Mouse (Mus musculus): Measurements from ENCODE around the gene Klc1. TPM values are rescaled to one million over a fixed set of nuclear protein-coding genes. Genes with fewer than 3 reads are reported as not detected.
A peak's percentile ranks its signal among the peaks of the same experiment; 100 is the strongest.

Gene Klc1
- polyA plus RNA-seq, 1 experiment, result 44.3 TPM

GRCm38 (mm10) chr12:111795180-111795895 lies 36.7 kb downstream of the Klc1 start:
- 0 out of 2 replicates have a peak overlapping the region, but pooled peaks have one; percentile 9 for H3K27ac ChIP-seq (ENCODE audit: insufficient read depth, low read depth, low read length)
- H3K36me3 ChIP-seq (ENCODE audit: control insufficient read depth, insufficient read depth, low read length), result no peaks in the 10 kb centered on the region
- WGBS, result 51% methylated on average over 28 of the region's 28 CpGs
- no peak for TF ChIP-seq POLR2A (IDR thresholded peaks at IDR 0.05; ENCODE audit: low read depth, low read length)
- TF ChIP-seq CTCF (conservative IDR thresholded peaks at IDR 0.05; ENCODE audit: insufficient read depth, insufficient read length, low read depth, low read length), result no peak
- H3K4me1 ChIP-seq (ENCODE audit: control insufficient read depth, insufficient read depth, low read length), result peaks cover 39% of the 10 kb centered on the region
- H3K4me3 ChIP-seq (ENCODE audit: insufficient read depth, low read depth, low read length), result no peak overlapping the region
- DNase-seq, result peak; percentile 84
- H3K27me3 ChIP-seq (replicated peaks; ENCODE audit: control insufficient read depth, insufficient read depth, low read length), result no peaks in the 10 kb centered on the region

DNA sequence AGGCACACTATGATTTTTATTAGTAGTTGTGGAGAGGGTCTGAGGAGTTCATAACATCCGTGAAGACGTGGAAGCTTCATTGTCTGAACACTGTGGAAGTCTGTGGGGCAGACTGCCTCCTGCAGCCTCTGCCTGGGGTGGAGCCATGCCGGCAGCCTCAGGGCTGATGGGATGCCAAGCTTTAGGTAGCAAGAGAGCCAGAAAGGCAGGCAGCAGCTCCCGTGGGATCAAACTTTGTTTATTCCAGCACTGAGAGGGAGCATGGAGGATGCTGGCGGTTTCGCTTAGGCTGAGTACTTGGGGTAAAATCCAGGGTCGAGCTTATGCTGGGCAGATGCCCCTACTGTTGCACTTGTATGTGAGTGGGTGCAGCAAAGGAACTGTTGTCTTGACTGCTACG lies 38.6 kb downstream of the Klc1 start:
- H3K27me3 ChIP-seq (replicated peaks; ENCODE audit: control insufficient read depth, insufficient read depth, low read length), result no peaks in the 10 kb centered on the region
- TF ChIP-seq CTCF (conservative IDR thresholded peaks at IDR 0.05; ENCODE audit: insufficient read depth, insufficient read length, low read depth, low read length) (no peak), POLR2A (IDR thresholded peaks at IDR 0.05; ENCODE audit: low read depth, low read length) (no peak)
- H3K36me3 ChIP-seq (ENCODE audit: control insufficient read depth, insufficient read depth, low read length), result no peaks in the 10 kb centered on the region
- WGBS, result 65% methylated on average over 8 of the region's 8 CpGs
- no peak overlapping the region for H3K27ac ChIP-seq (ENCODE audit: insufficient read depth, low read depth, low read length)
- H3K4me3 ChIP-seq (ENCODE audit: insufficient read depth, low read depth, low read length), result no peak overlapping the region
- no peak for DNase-seq
- peaks cover 39% of the 10 kb centered on the region for H3K4me1 ChIP-seq (ENCODE audit: control insufficient read depth, insufficient read depth, low read length)

GRCm38 (mm10) chr12:111798493-111798892 lies 39.8 kb downstream of the Klc1 start:
- Histone ChIP-seq H3K4me1 (ENCODE audit: control insufficient read depth, insufficient read depth, low read length) (peaks cover 39% of the 10 kb centered on the region), H3K27ac (ENCODE audit: insufficient read depth, low read depth, low read length) (no peak overlapping the region), H3K27me3 (replicated peaks; ENCODE audit: control insufficient read depth, insufficient read depth, low read length) (no peaks in the 10 kb centered on the region), H3K36me3 (ENCODE audit: control insufficient read depth, insufficient read depth, low read length) (no peaks in the 10 kb centered on the region), H3K4me3 (ENCODE audit: insufficient read depth, low read depth, low read length) (no peak overlapping the region)
- no peak for DNase-seq
- 94% methylated on average over 13 of the region's 13 CpGs for WGBS
- TF ChIP-seq CTCF (conservative IDR thresholded peaks at IDR 0.05; ENCODE audit: insufficient read depth, insufficient read length, low read depth, low read length) (no peak), POLR2A (IDR thresholded peaks at IDR 0.05; ENCODE audit: low read depth, low read length) (no peak)

DNA sequence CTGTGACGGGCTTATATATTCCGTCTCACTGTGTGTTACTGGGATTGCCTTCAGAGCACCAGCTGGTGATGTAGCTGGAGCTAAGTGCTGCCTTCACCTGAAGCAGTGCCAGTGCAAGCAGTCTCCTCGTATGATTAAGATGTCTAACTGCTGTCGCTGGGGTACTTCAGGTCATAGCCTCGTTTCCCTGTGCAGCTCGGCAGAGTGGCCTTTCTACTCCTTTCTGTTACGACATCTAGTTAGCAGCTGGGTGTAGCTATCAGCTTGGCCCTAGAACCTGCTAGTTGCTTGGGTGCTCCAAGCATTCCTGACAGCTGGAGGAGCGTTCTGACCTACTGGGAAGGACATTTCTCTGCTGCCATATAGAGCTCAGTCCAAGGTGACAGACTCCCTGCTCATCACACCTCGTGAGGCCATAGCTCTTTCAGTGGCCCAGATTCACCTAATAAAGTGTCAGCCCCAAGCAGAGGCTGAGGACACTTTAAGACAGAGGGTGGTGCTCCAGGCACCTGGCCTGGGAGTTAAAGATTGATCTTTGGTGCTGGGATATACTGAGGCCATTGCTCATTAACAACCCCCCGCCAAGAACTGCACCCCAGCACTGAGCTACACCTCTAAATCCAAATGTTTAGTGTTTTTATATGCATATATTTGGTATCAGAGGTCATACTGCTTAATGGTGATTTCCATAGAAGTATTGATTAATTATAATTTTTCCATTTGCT lies 42.0 kb downstream of the Klc1 start:
- Histone ChIP-seq H3K4me3 (ENCODE audit: insufficient read depth, low read depth, low read length) (no peak overlapping the region), H3K36me3 (ENCODE audit: control insufficient read depth, insufficient read depth, low read length) (no peaks in the 10 kb centered on the region), H3K27me3 (replicated peaks; ENCODE audit: control insufficient read depth, insufficient read depth, low read length) (no peaks in the 10 kb centered on the region), H3K27ac (ENCODE audit: insufficient read depth, low read depth, low read length) (peak overlapping the region; percentile 34; the same call in 1 of the 2 replicates), H3K4me1 (ENCODE audit: control insufficient read depth, insufficient read depth, low read length) (peaks cover 23% of the 10 kb centered on the region)
- 49% methylated on average over 10 of the region's 10 CpGs for WGBS
- TF ChIP-seq POLR2A (IDR thresholded peaks at IDR 0.05; ENCODE audit: low read depth, low read length), result no peak
- TF ChIP-seq CTCF (conservative IDR thresholded peaks at IDR 0.05; ENCODE audit: insufficient read depth, insufficient read length, low read depth, low read length), result no peak
- DNase-seq, result peak; percentile 70

DNA sequence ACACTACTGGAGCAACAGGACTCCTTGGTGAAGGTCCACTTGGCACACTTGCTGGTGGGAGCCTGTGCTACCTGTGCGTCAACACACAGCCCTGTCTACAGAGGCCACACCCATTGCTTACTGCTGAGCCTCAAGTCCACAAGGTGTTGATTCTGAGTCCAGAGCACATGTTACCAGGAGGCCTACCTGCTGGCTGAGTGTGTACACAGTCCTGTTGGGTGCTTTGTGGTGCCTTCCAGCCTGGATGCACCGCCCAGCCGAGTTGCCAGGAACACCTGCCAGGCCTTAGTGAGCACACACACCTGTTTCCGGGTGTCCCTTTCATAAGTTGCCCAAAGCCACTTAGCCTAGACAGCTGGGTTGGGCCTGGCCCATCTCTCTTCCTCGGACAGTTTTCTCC lies 44.9 kb downstream of the Klc1 start:
- 81% methylated on average over 5 of the region's 5 CpGs for WGBS
- DNase-seq, result no peak
- no peaks in the 10 kb centered on the region for H3K36me3 ChIP-seq (ENCODE audit: control insufficient read depth, insufficient read depth, low read length)

DNA sequence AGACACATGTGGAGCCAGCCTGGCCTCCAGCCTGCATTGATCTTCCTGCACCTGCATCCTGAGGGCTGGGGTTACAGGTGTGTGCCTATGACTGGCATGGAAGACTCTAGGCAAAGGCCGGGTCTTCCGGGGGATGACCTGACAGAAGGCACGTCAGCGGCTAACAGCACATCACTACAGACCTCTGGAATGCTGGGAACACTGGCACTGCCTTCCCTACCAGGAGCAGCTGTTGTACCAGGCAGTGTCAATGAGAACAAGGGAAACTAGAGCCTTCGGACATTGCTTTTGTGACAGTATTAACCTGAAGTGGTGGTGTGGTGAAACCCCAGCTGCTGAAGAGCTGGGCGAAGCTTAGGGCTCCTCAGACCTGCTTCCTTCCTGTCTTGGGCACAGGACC lies 50.1 kb downstream of the Klc1 start:
- 89% methylated on average over 6 of the region's 6 CpGs for WGBS
- no peak overlapping the region for H3K27ac ChIP-seq (ENCODE audit: insufficient read depth, low read depth, low read length)
- no peaks in the 10 kb centered on the region for H3K36me3 ChIP-seq (ENCODE audit: control insufficient read depth, insufficient read depth, low read length)
- H3K4me1 ChIP-seq (ENCODE audit: control insufficient read depth, insufficient read depth, low read length), result peaks cover 5% of the 10 kb centered on the region; the same call in 1 of the 2 replicates
- H3K4me3 ChIP-seq (ENCODE audit: insufficient read depth, low read depth, low read length), result no peak overlapping the region
- no peaks in the 10 kb centered on the region for H3K27me3 ChIP-seq (replicated peaks; ENCODE audit: control insufficient read depth, insufficient read depth, low read length)
- TF ChIP-seq POLR2A (IDR thresholded peaks at IDR 0.05; ENCODE audit: low read depth, low read length), result no peak
- no peak for TF ChIP-seq CTCF (conservative IDR thresholded peaks at IDR 0.05; ENCODE audit: insufficient read depth, insufficient read length, low read depth, low read length)
- DNase-seq, result no peak

More for the DNA sequence above, 44.9 kb downstream of the Klc1 start:
- H3K27me3 ChIP-seq (replicated peaks; ENCODE audit: control insufficient read depth, insufficient read depth, low read length), result no peaks in the 10 kb centered on the region
- TF ChIP-seq CTCF (conservative IDR thresholded peaks at IDR 0.05; ENCODE audit: insufficient read depth, insufficient read length, low read depth, low read length), result no peak
- TF ChIP-seq POLR2A (IDR thresholded peaks at IDR 0.05; ENCODE audit: low read depth, low read length), result no peak
- H3K4me1 ChIP-seq (ENCODE audit: control insufficient read depth, insufficient read depth, low read length), result peaks cover 13% of the 10 kb centered on the region
- H3K27ac ChIP-seq (ENCODE audit: insufficient read depth, low read depth, low read length), result no peak overlapping the region
- no peak overlapping the region for H3K4me3 ChIP-seq (ENCODE audit: insufficient read depth, low read depth, low read length)

- H3K36me3 ChIP-seq (ENCODE audit: control insufficient read depth, insufficient read depth, low read length), result no peaks in the 10 kb centered on the region
- no peaks in the 10 kb centered on the region for H3K27me3 ChIP-seq (replicated peaks; ENCODE audit: control insufficient read depth, insufficient read depth, low read length)
- peak; percentile 90 for DNase-seq
- WGBS, result 2% methylated on average over 9 of the region's 9 CpGs
- H3K4me1 ChIP-seq (ENCODE audit: control insufficient read depth, insufficient read depth, low read length), result peaks cover 5% of the 10 kb centered on the region; the same call in 1 of the 2 replicates
- H3K27ac ChIP-seq (ENCODE audit: insufficient read depth, low read depth, low read length), result no peak overlapping the region
- no peak overlapping the region for H3K4me3 ChIP-seq (ENCODE audit: insufficient read depth, low read depth, low read length)
- no peak for TF ChIP-seq POLR2A (IDR thresholded peaks at IDR 0.05; ENCODE audit: low read depth, low read length)
- TF ChIP-seq CTCF (conservative IDR thresholded peaks at IDR 0.05; ENCODE audit: insufficient read depth, insufficient read length, low read depth, low read length), result peak; percentile 38; the same call in 1 of the 2 replicates
Measured at GRCm38 (mm10) chr12:111809762-111810161, 51.1 kb downstream of the Klc1 start.

Measured in kidney, adult 2 months (tissue).